21 mouse cellular contexts compared by ENCODE assay signal in the genomic region with DNA sequence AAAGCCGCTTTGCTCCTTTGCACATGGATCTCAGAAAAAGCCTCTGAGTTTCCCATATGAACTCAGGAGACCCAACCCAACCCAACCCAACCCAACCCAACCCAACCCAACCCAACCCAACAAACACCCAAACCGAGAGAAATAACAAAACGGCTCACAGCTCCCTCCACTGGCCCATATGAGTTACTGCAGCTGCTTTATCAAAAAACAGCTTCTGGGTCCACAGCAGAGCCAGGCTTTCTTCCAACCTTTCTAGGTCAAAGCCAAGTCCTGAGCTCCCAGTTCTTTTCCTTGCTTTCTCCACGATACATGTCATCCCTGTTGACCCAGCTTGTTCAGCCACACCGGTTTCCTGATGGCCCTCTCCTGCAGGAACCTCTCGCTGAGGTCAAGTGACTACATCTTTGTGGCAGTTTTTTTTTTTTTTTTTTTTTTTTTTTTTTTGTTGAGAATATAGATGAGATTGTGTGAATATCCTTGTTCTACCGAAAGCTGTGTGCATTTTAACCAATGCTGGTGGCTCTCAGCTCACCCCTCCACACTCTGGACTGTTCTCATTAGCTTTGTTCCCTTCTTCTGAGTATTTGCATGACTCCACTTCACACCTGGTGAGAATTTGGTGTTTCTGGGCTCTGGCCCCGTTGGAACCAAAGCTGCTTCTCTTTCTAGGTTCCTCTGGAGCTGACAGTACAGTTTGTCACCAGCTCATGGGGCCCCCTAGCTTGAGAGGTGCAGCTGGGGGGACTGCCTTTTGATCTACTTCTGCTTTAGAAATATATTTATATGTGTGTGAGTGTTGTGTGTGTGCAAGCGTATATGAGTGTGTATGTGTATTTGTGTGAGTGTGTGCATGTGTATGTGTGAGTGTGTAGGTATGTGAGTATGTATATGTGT. TPM values are rescaled to one million over a fixed set of nuclear protein-coding genes. Genes with fewer than 3 reads are reported as not detected.
DNase-seq lines count a peak whose midpoint lies in the region; ATAC-seq and TF ChIP-seq lines count a peak whose summit lies in the region.
"Had no signal": no experiment of that assay in that cellular context is flagged by ENCODE, and none has a peak within 500 bp of the region (broad histone marks: within the 10 kb centered on the region; RNA-seq: fewer than 3 reads in every experiment).

No protein-coding gene starts in this region.

- no peak for ATAC-seq in embryonic facial prominence, embryonic 12.5 days (ENCODE audit: insufficient number of reproducible peaks, insufficient read depth, low FRiP score, low TSS enrichment)
- ATAC-seq in G1E (ENCODE audit: extremely low read depth, insufficient number of reproducible peaks, low FRiP score, poor library complexity, severe bottlenecking), result no peak
- ATAC-seq: forebrain, embryonic 13.5 days; midbrain, embryonic 15.5 days had no signal

- no peak overlapping the region for H3K4me3 ChIP-seq in embryonic facial prominence, embryonic 12.5 days
- H3K4me3 ChIP-seq in embryonic facial prominence, embryonic 10.5 days, result no peak overlapping the region
- H3K4me3 ChIP-seq in left cerebral cortex, adult 2 months, result no peak overlapping the region
- H3K4me3 ChIP-seq in G1E (ENCODE audit: low read depth, low read length), result no peak overlapping the region
- H3K4me3 ChIP-seq: forebrain, embryonic 13.5 days; liver, embryonic 13.5 days; midbrain, embryonic 15.5 days had no signal

- 64% methylated on average over 9 of the region's 9 CpGs for WGBS in embryonic facial prominence, embryonic 12.5 days
- 60% methylated on average over 9 of the region's 9 CpGs for whole genome bisulfite sequencing in embryonic facial prominence, embryonic 10.5 days

- H3K27me3 ChIP-seq in embryonic facial prominence, embryonic 12.5 days, result no peaks in the 10 kb centered on the region
- no peaks in the 10 kb centered on the region for H3K27me3 ChIP-seq in embryonic facial prominence, embryonic 10.5 days (replicated peaks; ENCODE audit: low read depth, poor library complexity, severe bottlenecking)
- H3K27me3 ChIP-seq in G1E (ENCODE audit: insufficient read depth, low read length), result peaks cover 23% of the 10 kb centered on the region
- H3K27me3 ChIP-seq: forebrain, embryonic 13.5 days; liver, embryonic 13.5 days; midbrain, embryonic 15.5 days had no signal

- H3K4me1 ChIP-seq in embryonic facial prominence, embryonic 12.5 days, result no peaks in the 10 kb centered on the region
- no peaks in the 10 kb centered on the region for H3K4me1 ChIP-seq in embryonic facial prominence, embryonic 10.5 days
- no peaks in the 10 kb centered on the region for H3K4me1 ChIP-seq in G1E (ENCODE audit: insufficient read depth, low read depth, low read length)
- H3K4me1 ChIP-seq: forebrain, embryonic 13.5 days; liver, embryonic 13.5 days; midbrain, embryonic 15.5 days had no signal

- H3K36me3 ChIP-seq in embryonic facial prominence, embryonic 12.5 days, result no peaks in the 10 kb centered on the region
- H3K36me3 ChIP-seq in embryonic facial prominence, embryonic 10.5 days (replicated peaks), result no peaks in the 10 kb centered on the region
- no peaks in the 10 kb centered on the region for H3K36me3 ChIP-seq in G1E (replicated peaks)
- H3K36me3 ChIP-seq: liver, embryonic 13.5 days; midbrain, embryonic 15.5 days had no signal

- TF ChIP-seq CTCF in left cerebral cortex, adult 2 months (IDR thresholded peaks at IDR 0.05), result peak; percentile 37
- TF ChIP-seq CTCF in G1E (IDR thresholded peaks at IDR 0.05; ENCODE audit: low read depth, low read length), result 0 out of 2 replicates have a peak, but pooled peaks have one; percentile 7

- no peak for DNase-seq in embryonic facial prominence, embryonic 10.5 days (ENCODE audit: low spot score)
- no peak for DNase-seq in left cerebral cortex, adult 2 months (ENCODE audit: extremely low spot score in 1 of 2, low spot score in 2 of 2)
- no peak for DNase-seq in left cerebral cortex, postnatal 25 days (ENCODE audit: low spot score in 2 of 2)
- no peak for DNase-seq in G1E (ENCODE audit: low spot score)
- DNase-seq in induced T-regulatory cell, adult 2 months (ENCODE audit: low read depth), result peak; percentile 42
- no peak for DNase-seq in cerebellum, adult 11 months
- DNase-seq in cerebellum, adult 9-11 months, result no peak
- DNase-seq: cerebellum, adult 9-10 months; heart, postnatal 14 days; liver, embryonic 13.5 days; lung, postnatal 36 days; thymus, adult 2 months had no signal

- H3K9ac ChIP-seq in embryonic facial prominence, embryonic 12.5 days, result 0 out of 2 replicates have a peak overlapping the region, but pooled peaks have one; percentile 15
- H3K9ac ChIP-seq: forebrain, embryonic 13.5 days; liver, embryonic 13.5 days; midbrain, embryonic 15.5 days had no signal

- no peak overlapping the region; the same call in 1 of the 2 replicates for H3K27ac ChIP-seq in embryonic facial prominence, embryonic 12.5 days
- no peak overlapping the region for H3K27ac ChIP-seq in embryonic facial prominence, embryonic 10.5 days (replicated peaks)
- no peak overlapping the region for H3K27ac ChIP-seq in left cerebral cortex, adult 2 months
- H3K27ac ChIP-seq: forebrain, embryonic 13.5 days; liver, embryonic 13.5 days; midbrain, embryonic 15.5 days had no signal

- H3K9me3 ChIP-seq in embryonic facial prominence, embryonic 12.5 days, result no peaks in the 10 kb centered on the region
- H3K9me3 ChIP-seq in embryonic facial prominence, embryonic 10.5 days, result no peaks in the 10 kb centered on the region
- no peaks in the 10 kb centered on the region for H3K9me3 ChIP-seq in G1E (replicated peaks)
- H3K9me3 ChIP-seq: forebrain, embryonic 13.5 days; midbrain, embryonic 15.5 days had no signal

- no peak overlapping the region for H3K4me2 ChIP-seq in embryonic facial prominence, embryonic 12.5 days (replicated peaks)
- H3K4me2 ChIP-seq: forebrain, embryonic 13.5 days; liver, embryonic 13.5 days; midbrain, embryonic 15.5 days had no signal

- intact Hi-C loops in left cerebral cortex, adult 2 months (cut with DNase I), result no loop called here
- intact Hi-C loops in left cerebral cortex, postnatal 25 days (cut with DNase I), result no loop called here

RNA-seq across cellular contexts. Expression of a gene that starts 9.6 kb away (rescaled TPM):
- polyA plus RNA-seq in embryonic facial prominence, embryonic 12.5 days (2016; fragmentation: Nextera tagmentation; extraction: Ambion mirVana), result not detected in 2 replicates
- polyA plus RNA-seq in embryonic facial prominence, embryonic 10.5 days (2016; fragmentation: Nextera tagmentation; extraction: Ambion mirVana), result not detected in 2 replicates
- not detected for total RNA-seq in left cerebral cortex, adult 2 months (2021)
- not detected for total RNA-seq in left cerebral cortex, postnatal 25 days (2021)
- not detected in 2 replicates for total RNA-seq in G1E (2014; fragmentation: Nextera tagmentation)
- not detected in 2 replicates for total RNA-seq in G1E (2017)
- not detected in 2 replicates for polyA plus RNA-seq in G1E (2012)
- total RNA-seq: gastrocnemius, postnatal 4 days; heart, postnatal 14 days; layer of hippocampus, adult 18-20 months; left cerebral cortex, postnatal 14 days had no signal
- polyA plus RNA-seq: embryonic facial prominence, embryonic 11.5 days; forebrain, embryonic 13.5 days; intestine, embryonic 14.5 days; liver, embryonic 13.5 days; midbrain, embryonic 15.5 days; neural tube, embryonic 14.5 days had no signal

RNA-seq across cellular contexts. Expression of a gene that starts 10.2 kb away (rescaled TPM):
- 5.5 and 7.3 TPM in 2 replicates for polyA plus RNA-seq in embryonic facial prominence, embryonic 12.5 days (2016; fragmentation: Nextera tagmentation; extraction: Ambion mirVana)
- polyA plus RNA-seq in embryonic facial prominence, embryonic 10.5 days (2016; fragmentation: Nextera tagmentation; extraction: Ambion mirVana), result 5.0 and 5.1 TPM in 2 replicates
- total RNA-seq in left cerebral cortex, adult 2 months (2021), result 10 to 100 TPM; 13.0 to 13.5 TPM
- total RNA-seq in left cerebral cortex, postnatal 25 days (2021), result 10 to 100 TPM; 17.6 to 18.1 TPM
- total RNA-seq in G1E (2014; fragmentation: Nextera tagmentation) (not detected in 2 replicates), G1E (2017) (not detected in 2 replicates)
- polyA plus RNA-seq in G1E (2012), result not detected in 2 replicates
- polyA plus RNA-seq: liver, embryonic 13.5 days had no signal

RNA-seq across cellular contexts. Expression of a gene that starts 22.2 kb away (rescaled TPM):
- polyA plus RNA-seq in embryonic facial prominence, embryonic 12.5 days (2016; fragmentation: Nextera tagmentation; extraction: Ambion mirVana), result 43.0 and 43.8 TPM in 2 replicates
- 66.9 and 74.2 TPM in 2 replicates for polyA plus RNA-seq in embryonic facial prominence, embryonic 10.5 days (2016; fragmentation: Nextera tagmentation; extraction: Ambion mirVana)
- total RNA-seq in left cerebral cortex, adult 2 months (2021), result 10 to 100 TPM; 45.9 to 50.8 TPM
- 10 to 100 TPM; 47.0 to 49.6 TPM for total RNA-seq in left cerebral cortex, postnatal 25 days (2021)
- total RNA-seq in G1E (2014; fragmentation: Nextera tagmentation) (71.1 and 72.1 TPM in 2 replicates), G1E (2017) (30.0 and 33.7 TPM in 2 replicates)
- 211 and 218 TPM in 2 replicates for polyA plus RNA-seq in G1E (2012)

RNA-seq across cellular contexts. Expression of a gene that starts 42.2 kb away (rescaled TPM):
- polyA plus RNA-seq in embryonic facial prominence, embryonic 12.5 days (2016; fragmentation: Nextera tagmentation; extraction: Ambion mirVana), result 10.0 and 16.6 TPM in 2 replicates
- 9.8 and 10.5 TPM in 2 replicates for polyA plus RNA-seq in embryonic facial prominence, embryonic 10.5 days (2016; fragmentation: Nextera tagmentation; extraction: Ambion mirVana)
- total RNA-seq in left cerebral cortex, adult 2 months (2021), result 10 to 100 TPM; 41.4 to 43.8 TPM
- 10 to 100 TPM; 42.4 to 46.6 TPM for total RNA-seq in left cerebral cortex, postnatal 25 days (2021)
- total RNA-seq in G1E (2014; fragmentation: Nextera tagmentation) (not detected in 2 replicates), G1E (2017) (under 0.01 and 0.05 TPM in 2 replicates)
- not detected in 2 replicates for polyA plus RNA-seq in G1E (2012)

Comparison
In these comparisons a context has a peak if more than half of its experiments do, and no peak if none do; other contexts are left out.
1. RNA of a gene that starts 10.2 kb away (total RNA-seq): 17.6 to 18.1 TPM in left cerebral cortex, postnatal 25 days and 13.0 to 13.5 TPM in left cerebral cortex, adult 2 months; not detected in G1E; every median in the first group is over 10 times any median in the second.